Mouse (Mus musculus) adrenal gland, adult 2 months (tissue): ENCODE measurements around the gene Tnnt3. TPM values are rescaled to one million over a fixed set of nuclear protein-coding genes. Genes with fewer than 3 reads are reported as not detected.

ENCODE experiments used
- DNase-seq: peaks from one replicate; pipeline ENCODE4 v3.0.0; 2021
- polyA plus RNA-seq: library from polyadenylated mRNA; depleted of rRNA; stranded (reverse); fragments of >200 nt; gene quantifications from 2 replicates; pipeline ENCODE4 v1.2.3, GENCODE M21; 2012; rRNA removed
- total RNA-seq, 2 experiments: library from RNA; stranded (reverse); gene quantifications; 2 replicates each; pipeline ENCODE4 v1.2.3; 2021

The Tnnt3 gene
- total and polyA plus RNA-seq, 3 experiments, result not detected

DNA sequence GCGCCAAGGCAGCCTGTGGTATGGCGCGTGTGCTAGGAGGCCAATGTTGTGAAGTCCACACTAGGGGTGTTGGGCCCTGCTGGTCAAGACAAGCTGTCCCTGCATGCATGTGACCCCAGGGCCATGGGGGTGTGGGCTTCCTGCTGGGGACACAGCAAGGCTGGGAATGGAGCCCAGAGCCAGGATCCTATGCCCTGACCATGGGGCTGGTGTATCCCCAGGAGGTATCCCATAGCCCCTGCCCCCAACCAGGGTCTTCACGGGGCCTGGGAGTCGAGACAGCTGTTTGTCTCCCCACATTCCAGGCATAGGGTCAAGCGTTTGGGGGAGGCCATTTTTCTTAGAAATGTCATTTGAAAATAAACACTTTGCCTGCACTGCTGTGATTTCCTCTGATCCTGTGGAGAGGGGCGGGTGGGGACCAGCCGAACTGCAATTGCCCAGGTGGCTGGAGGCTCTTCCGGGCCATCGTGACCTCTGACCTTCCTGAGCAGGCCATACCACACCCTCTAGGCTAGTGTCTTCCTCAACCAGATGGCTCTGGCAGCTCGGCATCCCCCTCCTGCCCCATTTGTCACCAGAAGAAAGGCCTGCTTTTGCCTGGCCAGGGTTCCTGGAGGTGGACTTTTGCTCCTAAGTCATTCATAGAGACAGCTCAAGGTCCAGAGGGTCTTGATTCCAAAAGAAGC, 66.5 kb downstream of the Tnnt3 start:
- DNase-seq, result no peak

Other genes with a start within 250 kb of the Tnnt3 start
- gene Gm2431, start 240.5 kb upstream of the Tnnt3 start, total RNA-seq, result not detected
- not detected in 2 replicates for gene Gm2431, start 240.5 kb upstream of the Tnnt3 start, polyA plus RNA-seq
- not detected for gene Gm4559, start 224.5 kb upstream of the Tnnt3 start, total RNA-seq
- not detected in 2 replicates for gene Gm4559, start 224.5 kb upstream of the Tnnt3 start, polyA plus RNA-seq
- gene Krtap5-1, start 201.7 kb upstream of the Tnnt3 start, total RNA-seq, result not detected
- gene Krtap5-1, start 201.7 kb upstream of the Tnnt3 start, polyA plus RNA-seq, result not detected in 2 replicates
- gene Krtap5-4, start 195.3 kb upstream of the Tnnt3 start, total RNA-seq, result not detected
- not detected in 2 replicates for gene Krtap5-4, start 195.3 kb upstream of the Tnnt3 start, polyA plus RNA-seq
- 1 to 10 TPM; 3.0 to 5.8 TPM for gene Ifitm10, start 125.1 kb upstream of the Tnnt3 start, total RNA-seq
- 12.0 and 15.2 TPM in 2 replicates for gene Ifitm10, start 125.1 kb upstream of the Tnnt3 start, polyA plus RNA-seq
- 1 to 10 TPM; 2.9 to 6.9 TPM for gene Gm49369, start 116.2 kb upstream of the Tnnt3 start, total RNA-seq
- gene Gm49369, start 116.2 kb upstream of the Tnnt3 start, polyA plus RNA-seq, result not detected in 2 replicates
- 1,000 to 10,000 TPM in 1 of 2 experiments, 100 to 1,000 TPM in 1; 904 to 1,338 TPM for gene Ctsd, start 110.8 kb upstream of the Tnnt3 start, total RNA-seq
- gene Ctsd, start 110.8 kb upstream of the Tnnt3 start, polyA plus RNA-seq, result 889 and 996 TPM in 2 replicates
- not detected for gene Syt8, start 64.0 kb upstream of the Tnnt3 start, total RNA-seq
- 0.16 and 0.20 TPM in 2 replicates for gene Syt8, start 64.0 kb upstream of the Tnnt3 start, polyA plus RNA-seq
- under 1 TPM; 0.62 to 0.63 TPM for gene Tnni2, start 57.0 kb upstream of the Tnnt3 start, total RNA-seq
- 0.15 TPM in 1 of 2 replicates, not detected in the other for gene Tnni2, start 57.0 kb upstream of the Tnnt3 start, polyA plus RNA-seq
- 10 to 100 TPM; 20.9 to 28.7 TPM for gene Lsp1, start 38.0 kb upstream of the Tnnt3 start, total RNA-seq
- 22.2 and 25.1 TPM in 2 replicates for gene Lsp1, start 38.0 kb upstream of the Tnnt3 start, polyA plus RNA-seq
- 1 to 10 TPM; 2.2 to 8.0 TPM for gene Mrpl23, start 33.9 kb downstream of the Tnnt3 start, total RNA-seq
- 6.9 and 7.6 TPM in 2 replicates for gene Mrpl23, start 33.9 kb downstream of the Tnnt3 start, polyA plus RNA-seq
- 10 to 100 TPM in 1 of 2 experiments, 1 to 10 TPM in 1; 8.6 to 13.1 TPM for gene Igf2, start 168.0 kb downstream of the Tnnt3 start, total RNA-seq
- 22.4 and 32.0 TPM in 2 replicates for gene Igf2, start 168.0 kb downstream of the Tnnt3 start, polyA plus RNA-seq
- gene Gm49394, start 171.1 kb downstream of the Tnnt3 start, total RNA-seq, result not detected
- gene Gm49394, start 171.1 kb downstream of the Tnnt3 start, polyA plus RNA-seq, result not detected in 2 replicates
- not detected for gene Ins2, start 244.5 kb downstream of the Tnnt3 start, total RNA-seq
- gene Ins2, start 244.5 kb downstream of the Tnnt3 start, polyA plus RNA-seq, result not detected in 2 replicates